Mouse (Mus musculus): ENCODE results near the gene Mob4. TPM values are rescaled to one million over a fixed set of nuclear protein-coding genes. Genes with fewer than 3 reads are reported as not detected.
"Not testable (repeated sequence)": the region's sequence is repeated elsewhere in the genome, so short reads cannot be mapped to it uniquely, and the experiment has no call there.

Mob4 gene
- polyA plus RNA-seq, 1 experiment = 39.8 TPM

- H3K4me1 ChIP-seq (ENCODE audit: control insufficient read depth, insufficient read depth, low read length) = no peaks in the 10 kb centered on the region
- no peak overlapping the region for H3K4me3 ChIP-seq (ENCODE audit: insufficient read depth, low read length)
- H3K27ac ChIP-seq (ENCODE audit: insufficient read depth, low read length) = no peak overlapping the region
- TF ChIP-seq POLR2A (IDR thresholded peaks at IDR 0.05; ENCODE audit: extremely low read depth, insufficient read depth, low read length) (no peak), CTCF (IDR thresholded peaks at IDR 0.05; ENCODE audit: extremely low read depth, insufficient read depth, low read length) (no peak)
Observed at GRCm38 (mm10) chr1:55092056-55092455, 39.0 kb upstream of the Mob4 start.

DNA sequence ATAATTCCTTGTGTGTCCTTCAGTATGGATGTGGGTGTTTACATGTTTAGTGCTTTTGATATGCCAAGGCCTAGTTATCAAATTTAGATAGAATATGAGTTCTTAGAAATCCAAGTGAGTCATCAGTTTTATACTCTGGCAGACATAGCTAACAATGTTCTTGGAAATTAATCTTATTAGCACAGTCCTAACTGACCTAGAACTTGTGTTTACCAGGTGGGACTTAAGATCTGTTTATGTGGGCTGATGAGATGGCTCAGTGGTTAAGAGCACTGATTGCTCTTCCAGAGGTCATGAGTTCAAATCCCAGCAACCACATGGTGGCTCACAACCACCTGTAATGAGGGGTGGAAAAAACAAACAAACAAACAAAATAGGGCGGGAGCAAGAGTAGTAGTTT is 38.6 kb upstream of the Mob4 start:
- no peaks in the 10 kb centered on the region for H3K4me1 ChIP-seq (ENCODE audit: control insufficient read depth, insufficient read depth, low read length)
- TF ChIP-seq POLR2A (IDR thresholded peaks at IDR 0.05; ENCODE audit: extremely low read depth, insufficient read depth, low read length) (no peak), CTCF (IDR thresholded peaks at IDR 0.05; ENCODE audit: extremely low read depth, insufficient read depth, low read length) (no peak)
- H3K4me3 ChIP-seq (ENCODE audit: insufficient read depth, low read length) = no peak overlapping the region

DNA sequence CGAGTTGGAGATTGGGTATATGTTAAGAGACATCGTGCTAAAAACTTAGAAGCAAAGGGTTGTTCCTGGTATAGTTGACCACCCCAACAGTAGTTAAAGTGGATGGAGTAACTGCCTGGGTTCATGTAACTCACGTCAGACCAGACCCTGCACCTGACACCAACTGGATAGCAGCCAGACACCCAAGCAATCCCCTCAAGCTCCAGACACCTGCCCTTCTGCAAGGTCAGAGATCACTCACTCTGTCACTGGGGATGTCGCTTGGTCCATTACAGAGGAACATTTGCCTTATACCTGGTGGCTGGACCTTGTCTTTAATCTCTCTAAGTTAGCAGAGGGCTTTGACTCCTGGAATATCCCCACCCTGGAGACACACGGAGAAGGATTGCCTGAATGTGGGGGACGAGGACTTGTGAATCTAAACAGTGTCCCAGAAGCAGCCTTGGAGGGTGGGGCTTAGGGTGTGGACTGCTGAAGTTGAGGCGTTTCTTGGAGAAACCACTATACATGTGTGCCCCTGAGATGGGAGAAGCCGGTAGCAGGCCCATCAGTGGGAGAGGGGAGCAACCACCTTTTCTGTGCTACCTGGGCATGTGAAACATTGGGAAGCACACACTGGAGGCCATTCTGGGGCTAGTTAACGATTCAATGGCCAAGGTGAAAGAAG is 24.0 kb upstream of the Mob4 start:
- TF ChIP-seq CTCF (IDR thresholded peaks at IDR 0.05; ENCODE audit: extremely low read depth, insufficient read depth, low read length) (no peak), POLR2A (IDR thresholded peaks at IDR 0.05; ENCODE audit: extremely low read depth, insufficient read depth, low read length) (no peak)
- no peak overlapping the region for H3K4me3 ChIP-seq (ENCODE audit: insufficient read depth, low read length)
- H3K4me1 ChIP-seq (ENCODE audit: control insufficient read depth, insufficient read depth, low read length) = no peaks in the 10 kb centered on the region
- H3K27ac ChIP-seq (ENCODE audit: insufficient read depth, low read length) = no peak overlapping the region

More for the DNA sequence above, 38.6 kb upstream of the Mob4 start:
- no peak overlapping the region for H3K27ac ChIP-seq (ENCODE audit: insufficient read depth, low read length)

DNA sequence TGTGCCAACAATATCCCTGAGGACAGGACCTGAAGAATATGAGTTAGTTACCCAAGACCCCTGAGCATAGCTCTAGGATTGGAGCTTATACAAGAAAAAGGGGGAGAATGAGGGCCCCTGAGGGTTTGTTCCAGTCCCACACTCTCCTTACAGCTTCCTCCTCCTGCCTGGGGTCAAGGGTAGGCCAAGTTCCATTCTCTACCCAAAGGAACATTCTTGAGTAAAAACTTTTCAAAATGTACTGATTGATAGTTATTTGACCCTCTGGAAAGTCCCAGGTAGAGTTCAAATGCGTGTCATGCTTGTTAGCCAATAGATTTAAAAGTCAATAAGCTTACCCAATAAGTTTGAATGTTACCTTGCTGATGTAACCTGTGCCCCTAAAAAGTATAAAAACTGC is 23.4 kb upstream of the Mob4 start:
- no peak for TF ChIP-seq CTCF (IDR thresholded peaks at IDR 0.05; ENCODE audit: extremely low read depth, insufficient read depth, low read length)
- no peak for TF ChIP-seq POLR2A (IDR thresholded peaks at IDR 0.05; ENCODE audit: extremely low read depth, insufficient read depth, low read length)
- Histone ChIP-seq H3K27ac (ENCODE audit: insufficient read depth, low read length) (no peak overlapping the region), H3K4me1 (ENCODE audit: control insufficient read depth, insufficient read depth, low read length) (no peaks in the 10 kb centered on the region)

GRCm38 (mm10) chr1:55108473-55108872 is 22.6 kb upstream of the Mob4 start:
- no peak overlapping the region for H3K27ac ChIP-seq (ENCODE audit: insufficient read depth, low read length)
- TF ChIP-seq POLR2A (IDR thresholded peaks at IDR 0.05; ENCODE audit: extremely low read depth, insufficient read depth, low read length) (no peak), CTCF (IDR thresholded peaks at IDR 0.05; ENCODE audit: extremely low read depth, insufficient read depth, low read length) (no peak)
- H3K4me1 ChIP-seq (ENCODE audit: control insufficient read depth, insufficient read depth, low read length) = no peaks in the 10 kb centered on the region
- no peak overlapping the region for H3K4me3 ChIP-seq (ENCODE audit: insufficient read depth, low read length)

More for the DNA sequence above, 23.4 kb upstream of the Mob4 start:
- H3K4me3 ChIP-seq (ENCODE audit: insufficient read depth, low read length) = no peak overlapping the region

DNA sequence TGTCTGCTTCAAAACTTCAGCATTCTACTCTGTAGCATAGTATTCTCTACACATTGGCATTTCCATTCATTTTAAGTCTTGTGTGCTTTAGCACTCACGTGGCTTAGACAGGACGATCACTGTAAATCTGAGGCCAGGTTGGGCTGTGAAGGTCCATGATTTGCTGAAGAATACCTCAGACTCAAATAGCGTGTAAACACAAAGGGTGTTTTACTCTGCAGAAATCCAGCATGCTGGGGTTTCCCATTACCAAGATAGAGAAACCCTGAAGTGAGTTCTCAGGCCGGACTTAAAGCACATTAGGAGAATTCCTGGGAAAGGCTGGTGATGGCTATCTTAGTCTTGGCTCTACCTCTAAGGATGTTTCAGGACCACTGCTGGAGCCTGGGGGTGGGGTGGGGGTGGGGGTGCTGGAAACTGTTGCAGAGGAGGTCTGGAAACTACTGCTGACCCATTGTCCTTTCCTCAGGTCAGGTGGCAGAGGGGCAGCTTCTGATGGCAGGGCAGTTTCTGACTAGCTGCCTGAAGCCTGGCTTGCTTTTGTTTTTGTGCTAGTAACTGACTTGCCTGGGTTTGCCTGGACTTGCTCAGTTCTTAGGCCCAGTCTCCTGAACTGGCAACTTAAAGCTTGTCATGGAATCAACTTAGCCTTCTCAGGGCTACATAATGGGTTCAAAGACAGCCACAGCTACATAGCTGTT is 21.8 kb upstream of the Mob4 start:
- no peak for TF ChIP-seq POLR2A (IDR thresholded peaks at IDR 0.05; ENCODE audit: extremely low read depth, insufficient read depth, low read length)
- TF ChIP-seq CTCF (IDR thresholded peaks at IDR 0.05; ENCODE audit: extremely low read depth, insufficient read depth, low read length) = no peak
- H3K27ac ChIP-seq (ENCODE audit: insufficient read depth, low read length) = no peak overlapping the region
- H3K4me1 ChIP-seq (ENCODE audit: control insufficient read depth, insufficient read depth, low read length) = no peaks in the 10 kb centered on the region
- H3K4me3 ChIP-seq (ENCODE audit: insufficient read depth, low read length) = no peak overlapping the region

- H3K27ac ChIP-seq (ENCODE audit: insufficient read depth, low read length) = no peak overlapping the region
- no peak overlapping the region for H3K4me3 ChIP-seq (ENCODE audit: insufficient read depth, low read length)
- H3K4me1 ChIP-seq (ENCODE audit: control insufficient read depth, insufficient read depth, low read length) = no peaks in the 10 kb centered on the region
- TF ChIP-seq POLR2A (IDR thresholded peaks at IDR 0.05; ENCODE audit: extremely low read depth, insufficient read depth, low read length) = no peak
Observed at GRCm38 (mm10) chr1:55123046-55123445, 8.0 kb upstream of the Mob4 start.

DNA sequence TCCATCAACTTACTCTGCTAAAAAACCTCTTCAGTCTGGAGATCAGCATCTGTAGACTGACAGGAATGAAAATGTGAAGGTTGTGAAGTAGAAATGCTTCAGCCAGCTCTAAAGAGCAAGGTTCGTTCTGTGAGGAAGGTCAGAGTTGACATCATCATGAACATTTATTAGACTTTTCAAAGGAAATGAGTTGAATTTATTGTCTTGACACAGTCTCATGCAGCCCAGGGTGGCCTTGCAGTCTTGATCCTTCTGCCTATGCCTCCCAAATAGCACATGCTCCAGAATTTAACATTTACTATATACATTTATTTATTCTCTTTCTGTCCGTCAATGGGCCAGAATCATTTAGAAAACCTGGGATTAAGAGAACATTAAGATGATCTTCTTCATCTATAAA is 7.5 kb upstream of the Mob4 start:
- TF ChIP-seq POLR2A (IDR thresholded peaks at IDR 0.05; ENCODE audit: extremely low read depth, insufficient read depth, low read length) (no peak), CTCF (IDR thresholded peaks at IDR 0.05; ENCODE audit: extremely low read depth, insufficient read depth, low read length) (no peak)
- H3K27ac ChIP-seq (ENCODE audit: insufficient read depth, low read length) = no peak overlapping the region
- no peaks in the 10 kb centered on the region for H3K4me1 ChIP-seq (ENCODE audit: control insufficient read depth, insufficient read depth, low read length)
- H3K4me3 ChIP-seq (ENCODE audit: insufficient read depth, low read length) = no peak overlapping the region

DNA sequence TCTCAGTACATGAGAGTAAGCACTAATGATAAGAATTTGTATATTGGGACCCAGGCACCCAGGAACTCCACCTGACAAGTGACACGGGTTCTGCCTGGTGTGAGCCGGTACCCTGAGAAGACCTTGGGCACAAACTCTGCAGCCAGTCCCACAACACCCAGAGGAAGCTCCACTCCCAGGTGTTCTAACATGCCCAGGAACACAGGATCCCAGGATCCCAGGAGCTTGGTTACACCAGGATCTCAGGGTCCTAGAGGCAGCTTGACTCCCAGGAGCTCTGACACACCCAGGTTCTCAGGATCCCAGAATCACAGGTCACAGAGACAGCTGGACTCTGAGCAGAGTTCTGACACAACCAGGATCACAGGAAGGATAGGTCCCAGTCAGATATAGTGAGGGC is 6.9 kb upstream of the Mob4 start:
- not testable (repeated sequence) for H3K4me3 ChIP-seq (ENCODE audit: insufficient read depth, low read length); H3K4me1 ChIP-seq (ENCODE audit: control insufficient read depth, insufficient read depth, low read length); H3K27ac ChIP-seq (ENCODE audit: insufficient read depth, low read length)

- Histone ChIP-seq H3K4me1 (ENCODE audit: control insufficient read depth, insufficient read depth, low read length) (peaks cover 3% of the 10 kb centered on the region), H3K27ac (ENCODE audit: insufficient read depth, low read length) (no peak overlapping the region), H3K4me3 (ENCODE audit: insufficient read depth, low read length) (no peak overlapping the region; the same call in 1 of the 2 replicates)
- no peak for TF ChIP-seq CTCF (IDR thresholded peaks at IDR 0.05; ENCODE audit: extremely low read depth, insufficient read depth, low read length)
- no peak for TF ChIP-seq POLR2A (IDR thresholded peaks at IDR 0.05; ENCODE audit: extremely low read depth, insufficient read depth, low read length)
Observed at GRCm38 (mm10) chr1:55129716-55130115, 1.3 kb upstream of the Mob4 start.

All from cortical plate, adult 2 months (tissue).